Mouse (Mus musculus) heart, embryonic 14.5 days (tissue): ENCODE measurements around the gene Ctsw. TPM values are rescaled to one million over a fixed set of nuclear protein-coding genes. Genes with fewer than 3 reads are reported as not detected.
A peak's percentile ranks its signal among the peaks of the same experiment; 100 is the strongest.

Source experiments
- ATAC-seq: fragments of 200-750 bp; cut with Nextera tagmentation; 2 replicates; pipeline ENCODE4 v1.8.0; 2017; ENCODE audit warnings: low read depth, moderate TSS enrichment; ENCODE audit not compliant: insufficient number of reproducible peaks, insufficient read depth, low FRiP score
- H3K27ac ChIP-seq, 2 experiments: fragments of 200-500 bp in 1 of 2; fragments of 300-500 bp in 1 of 2; sonication (generic) in 1 of 2; replicated peaks in 1 of 2; 2 replicates each; pipeline ENCODE4 v1.5.1; 2012 to 2014; ENCODE audit warnings: low read depth in 2 of 2, low read length in 2 of 2, control low read depth in 1 of 2, mild to moderate bottlenecking in 1 of 2, mixed read lengths in 1 of 2; ENCODE audit not compliant: control insufficient read depth in 1 of 2, insufficient read depth in 1 of 2
- H3K27me3 ChIP-seq: fragments of 300-500 bp; sonication (generic); 2 replicates; pipeline ENCODE4 v1.6.1; 2014; ENCODE audit warnings: mild to moderate bottlenecking, low read length, control low read depth; ENCODE audit not compliant: control insufficient read depth, insufficient read depth
- H3K36me3 ChIP-seq: fragments of 300-500 bp; sonication (generic); 2 replicates; pipeline ENCODE4 v1.6.1; 2014; ENCODE audit warnings: mild to moderate bottlenecking, control low read depth, low read length, mixed read lengths; ENCODE audit not compliant: control insufficient read depth, insufficient read depth
- H3K4me1 ChIP-seq, 2 experiments: fragments of 200-500 bp in 1 of 2; fragments of 300-500 bp in 1 of 2; sonication (generic) in 1 of 2; 2 replicates each; pipeline ENCODE4 v1.6.1; 2012 to 2014; ENCODE audit warnings: low read length in 2 of 2, control low read depth in 1 of 2, mixed read lengths in 1 of 2; ENCODE audit not compliant: control insufficient read depth in 2 of 2, insufficient read depth in 2 of 2
- H3K4me2 ChIP-seq: fragments of 300-500 bp; sonication (generic); 2 replicates; pipeline ENCODE4 v1.6.1; 2014; ENCODE audit warnings: mild to moderate bottlenecking, low read length
- H3K4me3 ChIP-seq, 2 experiments: fragments of 200-500 bp in 1 of 2; fragments of 300-500 bp in 1 of 2; sonication (generic) in 1 of 2; 2 replicates each; pipeline ENCODE4 v1.5.1; 2012 to 2014; ENCODE audit warnings: low read length in 2 of 2, mild to moderate bottlenecking in 2 of 2, control low read depth in 1 of 2, low read depth in 1 of 2, moderate library complexity in 1 of 2; ENCODE audit not compliant: control insufficient read depth in 1 of 2, insufficient read depth in 1 of 2
- H3K9ac ChIP-seq: fragments of 300-500 bp; sonication (generic); 2 replicates; pipeline ENCODE4 v1.6.1; 2014; ENCODE audit warnings: mild to moderate bottlenecking, low read length
- H3K9me3 ChIP-seq: fragments of 300-500 bp; sonication (generic); 2 replicates; pipeline ENCODE4 v1.6.1; 2016; ENCODE audit warnings: low read length, control low read depth; ENCODE audit not compliant: control insufficient read depth
- WGBS: fragments of 180-500 bp; shearing (Covaris S2); extraction: QIAGEN DNeasy Blood & Tissue Kit; methylation state at CpG from one replicate; pipeline ENCODE4 v1.1.7; 2014; 5-methylcytosine and 5-hydroxymethylcytosine counted together
- polyA plus RNA-seq: library from polyadenylated mRNA; unstranded; fragments of >200 nt; fragmentation: Nextera tagmentation; extraction: Ambion mirVana; gene quantifications from 2 replicates; pipeline ENCODE4 v1.2.1, GENCODE M21; 2014

Gene Ctsw
- polyA plus RNA-seq = 0.84 and 1.4 TPM in 2 replicates

- Histone ChIP-seq H3K27ac (no peak within 1 kb of the TSS), H3K4me1 (peaks cover 2 to 6% of the 10 kb centered on the region in 2 experiments; a peak in 1 of 4 replicates), H3K27me3 (no peaks in the 10 kb centered on the region), H3K36me3 (peaks cover 46% of the 10 kb centered on the region), H3K9me3 (no peaks in the 10 kb centered on the region), H3K4me2 (no peak within 1 kb of the TSS), H3K4me3 (no peak within 1 kb of the TSS), H3K9ac (no peak within 1 kb of the TSS)
- 48% methylated on average over 5 of the region's 5 CpGs for WGBS
- no peak for ATAC-seq
These were observed at the start of gene Ctsw for GRCm38 (mm10) chr19:5468374-5468773. Ctsw (minus strand) TSS chr19:5468507.

- no peak for ATAC-seq
- no peak overlapping the region for H3K4me3 ChIP-seq
- 80% methylated on average over 8 of the region's 8 CpGs for WGBS
- H3K9ac ChIP-seq = no peak overlapping the region
- H3K27ac ChIP-seq = no peak overlapping the region
- H3K36me3 ChIP-seq = no peaks in the 10 kb centered on the region
- no peak overlapping the region for H3K4me2 ChIP-seq
- H3K9me3 ChIP-seq = no peaks in the 10 kb centered on the region
- H3K4me1 ChIP-seq = peaks cover 6% of the 10 kb centered on the region in 2 experiments
- H3K27me3 ChIP-seq = no peaks in the 10 kb centered on the region
These were observed 48.7 kb upstream of the Ctsw start for GRCm38 (mm10) chr19:5516906-5517505.

- ATAC-seq = no peak
These were observed 47.8 kb upstream of the Ctsw start for GRCm38 (mm10) chr19:5515840-5516777.

GRCm38 (mm10) chr19:5513005-5513349 is 44.7 kb upstream of the Ctsw start:
- ATAC-seq = no peak
- WGBS = 86% methylated on average over 3 of the region's 3 CpGs
- Histone ChIP-seq H3K4me3 (no peak overlapping the region), H3K4me2 (no peak overlapping the region), H3K9ac (no peak overlapping the region), H3K27ac (no peak overlapping the region), H3K4me1 (peaks cover 14 to 16% of the 10 kb centered on the region in 2 experiments), H3K36me3 (no peaks in the 10 kb centered on the region), H3K9me3 (no peaks in the 10 kb centered on the region), H3K27me3 (no peaks in the 10 kb centered on the region)

More at GRCm38 (mm10) chr19:5515840-5516777, 47.8 kb upstream of the Ctsw start:
- H3K4me1 ChIP-seq = peaks cover 7 to 8% of the 10 kb centered on the region in 2 experiments
- no peaks in the 10 kb centered on the region for H3K36me3 ChIP-seq
- no peaks in the 10 kb centered on the region for H3K9me3 ChIP-seq
- H3K27ac ChIP-seq = no peak overlapping the region
- no peak overlapping the region for H3K4me2 ChIP-seq
- no peak overlapping the region for H3K9ac ChIP-seq
- H3K4me3 ChIP-seq = no peak overlapping the region
- H3K27me3 ChIP-seq = no peaks in the 10 kb centered on the region
- 88% methylated on average over 7 of the region's 7 CpGs for WGBS

GRCm38 (mm10) chr19:5512091-5513004 is 44.0 kb upstream of the Ctsw start:
- Histone ChIP-seq H3K9ac (no peak overlapping the region), H3K4me1 (peaks cover 14 to 16% of the 10 kb centered on the region in 2 experiments), H3K4me3 (no peak overlapping the region), H3K36me3 (no peaks in the 10 kb centered on the region), H3K9me3 (no peaks in the 10 kb centered on the region), H3K27ac (no peak overlapping the region; a peak in 1 of 4 replicates), H3K27me3 (no peaks in the 10 kb centered on the region), H3K4me2 (peak overlapping the region; percentile 91)
- no peak for ATAC-seq
- WGBS = 70% methylated on average over 12 of the region's 12 CpGs

- H3K9ac ChIP-seq = peak overlapping the region; percentile 76
- H3K36me3 ChIP-seq = no peaks in the 10 kb centered on the region
- H3K4me1 ChIP-seq = peaks cover 14 to 16% of the 10 kb centered on the region in 2 experiments
- peak overlapping the region; percentile 91 for H3K4me2 ChIP-seq
- no peaks in the 10 kb centered on the region for H3K27me3 ChIP-seq
- H3K27ac ChIP-seq = peak overlapping the region; percentile 25 to 60; a peak in 3 of 4 replicates
- WGBS = 50% methylated on average over 15 of the region's 15 CpGs
- peak overlapping the region; percentile 54 to 58 for H3K4me3 ChIP-seq
- no peaks in the 10 kb centered on the region for H3K9me3 ChIP-seq
- ATAC-seq = no peak
These were observed 42.8 kb upstream of the Ctsw start for GRCm38 (mm10) chr19:5511074-5511632.
